Mouse (Mus musculus): ENCODE measurements around the gene Clps. TPM values are rescaled to one million over a fixed set of nuclear protein-coding genes. Genes with fewer than 3 reads are reported as not detected.

Gene Clps
- polyA plus RNA-seq, 1 experiment from 2014 or later, result 1.2 TPM

DNA sequence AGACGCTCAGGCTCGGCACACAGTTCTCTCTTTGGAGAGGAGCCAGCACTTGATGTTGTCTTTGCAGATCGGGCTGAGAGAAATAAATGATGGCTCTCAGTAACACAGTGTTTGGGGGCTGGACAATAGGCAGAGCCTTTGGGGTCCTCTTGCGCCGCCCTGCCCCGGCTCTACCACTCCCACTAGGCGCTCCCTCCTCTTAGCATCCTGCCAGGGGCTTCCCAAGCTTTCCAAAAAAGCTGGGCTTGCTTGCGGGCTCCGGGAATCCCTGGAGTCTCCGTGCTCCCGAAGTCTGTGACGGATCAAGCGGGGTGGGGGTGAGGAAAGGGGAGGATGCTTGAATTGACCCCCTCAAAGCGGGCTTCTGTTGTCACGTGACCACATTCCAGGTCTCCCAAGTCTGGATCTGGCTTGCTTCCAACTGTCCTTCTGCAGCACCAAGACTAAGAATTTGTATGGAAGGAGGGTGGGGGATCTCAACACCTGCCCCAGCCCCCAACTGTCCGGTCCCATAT, 43.1 kb downstream of the Clps start, which contains the start of gene Fkbp5:
Fkbp5 (minus strand) TSS at position 87 of the 515 bp plus-strand sequence.
- Histone ChIP-seq H3K36me3 (no peaks in the 10 kb centered on the region), H3K4me2 (peak within 1 kb of the TSS; percentile 93), H3K4me3 (peak within 1 kb of the TSS; percentile 54), H3K27ac (peak within 1 kb of the TSS; percentile 88), H3K9me3 (replicated peaks) (no peaks in the 10 kb centered on the region), H3K27me3 (peaks cover 18% of the 10 kb centered on the region), H3K4me1 (replicated peaks) (peaks cover 50% of the 10 kb centered on the region), H3K9ac (peak within 1 kb of the TSS; percentile 65)
- WGBS, result 3% methylated on average over 16 of the region's 16 CpGs
- peak; percentile 14 for ATAC-seq (replicated peaks; ENCODE audit: insufficient number of reproducible peaks, insufficient read depth, low FRiP score, low read depth)

DNA sequence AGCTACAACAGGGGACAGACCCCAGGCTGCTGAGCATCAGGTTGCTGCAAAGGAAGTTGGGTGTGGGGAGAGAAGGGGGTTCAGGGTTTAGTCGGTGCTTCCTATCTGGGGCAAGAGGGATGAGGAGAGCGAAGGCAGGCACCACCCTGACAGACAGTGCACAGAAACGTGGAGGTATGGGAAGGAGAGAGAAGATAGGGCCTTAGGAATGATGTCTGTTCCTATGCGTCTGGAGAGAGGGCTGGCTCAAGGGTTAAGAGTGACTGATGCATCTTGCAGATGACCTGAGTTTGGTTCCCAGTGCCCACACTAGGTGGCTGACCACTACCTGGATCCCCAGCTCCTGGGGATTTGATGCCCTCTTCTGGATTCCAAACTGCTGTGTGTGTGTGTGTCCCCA, 43.7 kb downstream of the Clps start:
- ATAC-seq (replicated peaks; ENCODE audit: insufficient number of reproducible peaks, insufficient read depth, low FRiP score, low read depth), result no peak
- no peaks in the 10 kb centered on the region for H3K9me3 ChIP-seq (replicated peaks)
- peak overlapping the region; percentile 88; the same call in 1 of the 2 replicates for H3K27ac ChIP-seq
- peaks cover 18% of the 10 kb centered on the region for H3K27me3 ChIP-seq
- 71% methylated on average over 4 of the region's 4 CpGs for WGBS
- H3K4me3 ChIP-seq, result 0 out of 2 replicates have a peak overlapping the region, but pooled peaks have one; percentile 8
- H3K36me3 ChIP-seq, result no peaks in the 10 kb centered on the region
- H3K9ac ChIP-seq, result no peak overlapping the region
- H3K4me1 ChIP-seq (replicated peaks), result peaks cover 50% of the 10 kb centered on the region
- H3K4me2 ChIP-seq, result peak overlapping the region; percentile 93

DNA sequence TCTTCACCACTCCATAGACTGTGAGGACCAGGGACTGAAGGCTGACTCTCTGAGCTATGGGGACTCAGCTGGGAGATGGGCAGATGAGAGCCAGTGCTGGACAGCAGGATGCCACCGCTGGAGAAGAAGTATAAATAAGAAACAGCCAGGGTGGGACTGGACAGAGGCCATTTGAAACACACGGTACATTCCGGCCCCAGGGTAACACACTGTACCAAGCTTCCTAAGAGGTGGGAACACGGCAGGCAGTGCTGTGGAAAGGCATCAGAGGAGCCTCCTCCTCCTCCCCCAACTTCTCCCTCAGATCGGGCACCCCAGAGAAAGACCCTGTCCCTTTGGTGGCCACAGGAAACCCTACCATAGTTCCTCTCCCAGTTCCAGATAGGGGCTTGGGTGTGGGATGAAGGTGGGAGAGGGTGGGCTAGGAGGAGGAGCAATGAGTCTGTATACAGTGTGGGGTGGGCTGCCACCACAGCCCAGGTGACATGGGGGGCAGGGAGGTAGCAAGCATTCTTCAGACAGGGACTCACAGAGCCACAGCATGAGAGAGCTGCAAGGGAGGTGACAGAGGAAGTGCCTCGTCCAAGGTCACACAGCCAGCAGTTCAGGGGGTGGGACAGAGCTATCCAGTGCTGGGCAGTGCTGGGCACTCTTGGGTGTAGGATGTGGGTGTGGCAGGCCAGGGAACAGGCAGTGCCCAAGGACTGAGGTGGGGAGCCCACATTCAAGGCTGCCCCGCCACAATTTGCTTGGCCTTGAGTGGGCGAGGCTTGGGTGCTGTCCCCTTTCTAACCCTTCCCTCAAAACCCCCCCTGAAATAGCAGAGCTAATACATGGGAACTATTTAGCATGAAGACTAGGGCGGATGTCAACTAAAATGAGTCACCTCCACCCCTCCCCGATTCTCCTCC, 44.9 kb downstream of the Clps start:
- peak overlapping the region; percentile 20; the same call in 1 of the 2 replicates for H3K27ac ChIP-seq
- no peak overlapping the region for H3K4me3 ChIP-seq
- H3K4me1 ChIP-seq (replicated peaks), result peaks cover 52% of the 10 kb centered on the region
- no peak for ATAC-seq (replicated peaks; ENCODE audit: insufficient number of reproducible peaks, insufficient read depth, low FRiP score, low read depth)
- H3K9ac ChIP-seq, result no peak overlapping the region
- no peaks in the 10 kb centered on the region for H3K9me3 ChIP-seq (replicated peaks)
- peaks cover 14% of the 10 kb centered on the region for H3K27me3 ChIP-seq
- WGBS, result 51% methylated on average over 10 of the region's 10 CpGs
- H3K4me2 ChIP-seq, result 0 out of 2 replicates have a peak overlapping the region, but pooled peaks have one; percentile 8
- H3K36me3 ChIP-seq, result no peaks in the 10 kb centered on the region

- Histone ChIP-seq H3K36me3 (no peaks in the 10 kb centered on the region), H3K9ac (no peak overlapping the region), H3K4me3 (no peak overlapping the region), H3K27me3 (peaks cover 9% of the 10 kb centered on the region; the same call in 1 of the 2 replicates), H3K27ac (no peak overlapping the region), H3K4me1 (replicated peaks) (peaks cover 58% of the 10 kb centered on the region), H3K9me3 (replicated peaks) (no peaks in the 10 kb centered on the region), H3K4me2 (no peak overlapping the region)
- no peak for ATAC-seq (replicated peaks; ENCODE audit: insufficient number of reproducible peaks, insufficient read depth, low FRiP score, low read depth)
- WGBS, result 89% methylated on average over 5 of the region's 5 CpGs
These were observed 46.0 kb downstream of the Clps start for GRCm38 (mm10) chr17:28514555-28514954.

DNA sequence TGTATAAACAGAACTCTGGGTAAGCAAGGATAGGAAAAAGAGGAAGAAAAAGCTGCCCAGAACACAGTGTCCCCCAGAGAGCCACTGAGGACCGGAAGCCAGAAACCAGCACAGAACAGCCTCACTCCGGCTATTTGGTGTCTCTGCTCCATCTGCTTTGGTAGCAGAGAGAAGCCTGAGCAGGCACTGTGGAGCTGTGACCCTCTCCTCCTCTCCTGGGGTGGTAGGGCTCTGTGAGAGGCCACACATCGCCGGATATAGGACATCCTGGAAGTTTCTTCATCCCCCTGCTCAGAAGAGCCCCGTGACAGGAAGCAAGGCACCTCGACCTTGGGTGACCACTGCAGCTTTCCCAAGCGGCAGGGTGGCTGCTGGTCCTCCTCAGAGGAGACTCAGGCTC, 46.7 kb downstream of the Clps start:
- Histone ChIP-seq H3K9ac (no peak overlapping the region), H3K27me3 (peaks cover 4% of the 10 kb centered on the region; the same call in 1 of the 2 replicates), H3K9me3 (replicated peaks) (no peaks in the 10 kb centered on the region), H3K4me1 (replicated peaks) (peaks cover 56% of the 10 kb centered on the region), H3K36me3 (no peaks in the 10 kb centered on the region), H3K4me2 (no peak overlapping the region), H3K4me3 (no peak overlapping the region), H3K27ac (peak overlapping the region; percentile 33; the same call in 1 of the 2 replicates)
- ATAC-seq (replicated peaks; ENCODE audit: insufficient number of reproducible peaks, insufficient read depth, low FRiP score, low read depth), result no peak
- 60% methylated on average over 7 of the region's 7 CpGs for WGBS

GRCm38 (mm10) chr17:28513337-28513736, 47.2 kb downstream of the Clps start:
- H3K27ac ChIP-seq, result no peak overlapping the region; the same call in 1 of the 2 replicates
- H3K4me2 ChIP-seq, result no peak overlapping the region
- no peak overlapping the region for H3K4me3 ChIP-seq
- no peaks in the 10 kb centered on the region for H3K9me3 ChIP-seq (replicated peaks)
- peaks cover 52% of the 10 kb centered on the region for H3K4me1 ChIP-seq (replicated peaks)
- 55% methylated on average over 1 of the region's 1 CpGs for WGBS
- H3K27me3 ChIP-seq, result peaks cover 4% of the 10 kb centered on the region; the same call in 1 of the 2 replicates
- no peak for ATAC-seq (replicated peaks; ENCODE audit: insufficient number of reproducible peaks, insufficient read depth, low FRiP score, low read depth)
- H3K9ac ChIP-seq, result no peak overlapping the region
- no peaks in the 10 kb centered on the region for H3K36me3 ChIP-seq

DNA sequence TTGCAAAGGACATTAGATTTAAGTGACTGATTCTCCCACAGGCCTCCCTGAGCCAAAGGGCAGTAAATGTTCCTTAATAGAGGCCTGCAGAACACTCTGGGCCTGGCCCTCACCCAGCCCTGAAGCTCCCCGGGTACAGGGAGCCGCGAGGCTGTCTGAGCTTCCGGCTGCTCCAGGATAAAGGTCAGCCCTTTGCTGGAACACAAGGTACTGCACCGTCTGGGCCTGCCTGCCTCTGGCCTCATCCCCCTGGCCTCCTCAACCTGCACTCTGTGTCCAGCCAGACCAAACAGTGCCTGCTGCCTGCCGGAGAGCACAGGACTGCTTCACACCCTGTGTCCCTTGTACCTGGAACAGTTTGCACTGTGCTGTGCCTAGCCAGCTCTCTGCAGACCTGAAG, 47.9 kb downstream of the Clps start:
- no peak for ATAC-seq (replicated peaks; ENCODE audit: insufficient number of reproducible peaks, insufficient read depth, low FRiP score, low read depth)
- Histone ChIP-seq H3K4me1 (replicated peaks) (peaks cover 49% of the 10 kb centered on the region), H3K9me3 (replicated peaks) (no peaks in the 10 kb centered on the region), H3K4me2 (no peak overlapping the region), H3K27ac (peak overlapping the region; percentile 20; the same call in 1 of the 2 replicates), H3K36me3 (no peaks in the 10 kb centered on the region), H3K4me3 (no peak overlapping the region), H3K27me3 (peaks cover 4% of the 10 kb centered on the region; the same call in 1 of the 2 replicates), H3K9ac (no peak overlapping the region)
- 39% methylated on average over 6 of the region's 6 CpGs for WGBS

DNA sequence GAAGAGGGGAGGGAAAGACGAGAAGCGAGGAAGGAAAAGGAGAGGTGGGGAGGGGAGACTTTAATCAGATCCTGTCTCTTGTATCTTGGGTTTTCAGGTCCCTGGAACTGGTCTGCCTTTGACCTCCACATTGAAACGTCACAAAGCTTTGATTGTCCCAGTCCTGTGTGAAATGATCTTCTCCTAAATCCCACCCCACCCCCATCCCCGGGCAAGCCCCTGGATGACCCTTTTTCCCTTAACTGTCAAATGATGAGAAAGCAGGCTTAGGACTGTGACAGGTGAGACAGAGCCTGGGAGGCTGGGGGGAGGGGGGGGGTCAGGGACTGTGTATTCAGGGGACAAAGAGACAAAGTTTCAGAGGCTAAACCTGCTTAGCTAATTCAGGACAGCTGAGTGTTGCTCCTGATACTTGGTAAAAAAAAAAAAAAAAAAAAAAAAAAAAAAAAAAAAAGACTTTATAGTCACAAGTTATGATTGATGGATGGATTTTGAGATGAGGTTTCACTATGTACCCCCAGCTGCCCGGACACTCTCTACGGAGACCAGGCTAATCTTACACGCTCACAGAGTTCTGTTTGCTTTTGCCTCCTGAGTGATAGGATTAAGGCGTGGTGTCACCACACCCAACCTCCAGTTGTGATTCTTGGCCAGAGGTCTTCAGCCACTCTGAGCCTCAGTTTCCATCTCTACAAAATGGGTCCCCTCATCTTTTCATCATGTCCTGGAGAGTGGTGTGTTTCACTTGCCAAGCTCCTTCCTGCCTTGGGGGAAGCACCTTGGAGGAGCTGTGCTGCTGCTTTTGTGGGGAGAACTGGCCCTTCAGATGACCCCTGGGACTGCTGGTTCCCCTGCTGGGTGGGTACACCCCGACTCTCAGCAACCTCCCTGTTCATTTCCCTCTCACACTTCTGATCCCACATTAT, 48.7 kb downstream of the Clps start:
- no peak overlapping the region for H3K4me2 ChIP-seq

DNA sequence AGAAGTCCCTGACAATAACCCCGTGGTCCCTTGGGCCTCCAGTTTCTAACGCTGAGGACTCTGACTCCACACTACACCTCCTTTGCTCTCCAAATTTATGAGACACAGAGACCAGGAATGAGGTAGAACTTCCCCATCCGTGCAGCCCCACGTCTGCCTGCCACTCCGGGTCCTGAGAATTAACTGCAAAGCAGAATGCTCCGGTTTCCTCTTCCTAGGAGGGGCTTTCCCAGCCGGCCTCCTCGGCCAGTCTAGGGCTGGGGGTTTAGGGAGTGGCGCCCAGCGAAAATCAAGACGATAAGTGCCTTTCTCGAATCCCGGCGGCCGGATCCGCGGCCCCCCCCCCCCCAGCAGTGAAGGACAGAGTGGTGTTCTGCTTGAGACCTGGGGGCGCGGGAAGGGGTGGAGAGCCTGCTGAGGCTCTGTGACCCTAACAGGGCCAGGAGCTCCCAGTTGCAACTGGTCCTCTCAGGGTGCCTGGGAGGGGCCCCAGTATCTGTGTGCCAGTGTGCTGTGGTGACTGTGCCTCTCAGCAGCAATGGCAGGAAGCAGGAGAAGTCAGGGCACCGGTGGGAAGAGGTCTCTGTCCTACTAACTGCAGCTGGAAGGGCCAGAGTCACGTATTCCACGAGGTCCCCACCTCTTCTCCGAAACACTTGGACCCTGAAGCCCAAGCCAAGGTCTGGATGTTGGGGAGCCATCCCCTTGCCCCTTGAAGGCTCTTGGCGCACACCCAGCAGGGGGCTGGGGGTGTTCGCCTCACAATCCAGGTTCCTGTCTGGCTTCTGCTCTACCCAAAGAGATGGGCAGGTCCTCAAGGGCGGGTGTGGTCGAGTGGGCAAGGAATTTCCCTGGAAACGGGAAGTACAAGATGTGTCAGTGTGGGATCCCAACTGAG, 49.9 kb downstream of the Clps start:
- H3K4me2 ChIP-seq, result peak overlapping the region; percentile 69
- no peaks in the 10 kb centered on the region for H3K36me3 ChIP-seq
- peak; percentile 25; the same call in 1 of the 2 replicates for ATAC-seq (replicated peaks; ENCODE audit: insufficient number of reproducible peaks, insufficient read depth, low FRiP score, low read depth)
- no peaks in the 10 kb centered on the region; the same call in 1 of the 2 replicates for H3K27me3 ChIP-seq
- H3K9ac ChIP-seq, result peak overlapping the region; percentile 40; the same call in 1 of the 2 replicates
- no peaks in the 10 kb centered on the region for H3K9me3 ChIP-seq (replicated peaks)
- WGBS, result 5% methylated on average over 28 of the region's 28 CpGs
- peak overlapping the region; percentile 25; the same call in 1 of the 2 replicates for H3K27ac ChIP-seq
- H3K4me3 ChIP-seq, result peak overlapping the region; percentile 35
- H3K4me1 ChIP-seq (replicated peaks), result peaks cover 46% of the 10 kb centered on the region

More for the DNA sequence above, 48.7 kb downstream of the Clps start:
- Histone ChIP-seq H3K9ac (no peak overlapping the region), H3K4me1 (replicated peaks) (peaks cover 48% of the 10 kb centered on the region), H3K36me3 (no peaks in the 10 kb centered on the region), H3K27ac (peak overlapping the region; percentile 20; the same call in 1 of the 2 replicates), H3K4me3 (no peak overlapping the region), H3K27me3 (peaks cover 2% of the 10 kb centered on the region; the same call in 1 of the 2 replicates), H3K9me3 (replicated peaks) (no peaks in the 10 kb centered on the region)
- 39% methylated on average over 9 of the region's 9 CpGs for WGBS
- no peak for ATAC-seq (replicated peaks; ENCODE audit: insufficient number of reproducible peaks, insufficient read depth, low FRiP score, low read depth)

Measured in heart, embryonic 15.5 days (tissue).